Mouse (Mus musculus): ENCODE results near the gene Ngef.

- TF ChIP-seq CTCF (IDR thresholded peaks at IDR 0.05) (no peak), EP300 (IDR thresholded peaks at IDR 0.05) (no peak)
Observed at GRCm38 (mm10) chr1:87458045-87458444, 115.6 kb downstream of the Ngef start.
